In the genomic region with DNA sequence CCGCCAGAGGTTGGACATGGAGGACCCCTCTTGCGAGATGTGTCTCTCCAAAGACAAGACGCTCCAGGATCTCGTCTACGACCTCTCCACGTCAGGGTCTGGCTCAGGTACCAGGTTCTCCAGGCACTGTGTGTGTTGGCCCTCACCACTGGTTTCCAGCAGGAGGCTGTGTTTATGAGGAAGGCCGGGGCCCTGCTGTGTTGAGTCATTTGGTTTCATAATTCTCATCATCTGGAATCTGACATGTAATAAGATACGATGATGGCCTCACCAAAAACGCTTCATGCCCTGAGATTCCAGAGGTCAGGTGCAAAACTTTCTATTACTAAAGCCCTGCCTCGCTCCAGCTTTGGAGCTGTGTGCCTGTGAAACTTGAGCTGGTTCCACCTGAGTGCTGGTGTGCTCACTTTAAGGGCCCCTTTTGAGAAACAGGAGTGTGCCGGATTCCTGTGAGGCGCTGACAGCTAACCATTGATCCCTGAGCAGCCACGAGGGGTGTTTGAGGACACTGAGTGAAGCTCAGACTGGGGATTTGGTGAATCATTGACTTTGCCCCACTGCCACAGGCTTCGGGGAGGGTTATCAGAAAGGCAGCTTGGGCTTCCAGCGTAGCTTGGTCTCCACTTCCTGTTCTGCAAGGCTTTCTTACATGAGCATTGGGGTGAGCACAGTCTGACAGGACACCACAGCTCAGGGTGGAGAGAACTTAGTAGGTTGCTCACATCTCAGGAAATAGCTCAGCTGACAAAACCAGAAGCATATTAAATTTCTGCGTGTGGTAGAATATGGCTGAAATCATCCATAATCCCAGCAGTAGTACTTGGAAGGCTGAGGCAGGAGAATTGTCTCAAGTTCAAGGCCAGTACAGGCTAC, we compare ENCODE assay signal across 12 mouse cellular contexts. TPM values are rescaled to one million over a fixed set of nuclear protein-coding genes. Genes with fewer than 3 reads are reported as not detected.
A peak's percentile ranks its signal among the peaks of the same experiment; 100 is the strongest.
DNase-seq lines count a peak whose midpoint lies in the region; ATAC-seq and TF ChIP-seq lines count a peak whose summit lies in the region.
"Had no signal": no experiment of that assay in that cellular context is flagged by ENCODE, and none has a peak within 500 bp of the region (broad histone marks: within the 10 kb centered on the region; RNA-seq: fewer than 3 reads in every experiment).

No protein-coding gene starts in this region.

- no peak overlapping the region for H3K4me2 ChIP-seq in liver, embryonic 12.5 days

- H3K4me3 ChIP-seq in spleen, adult 2 months (ENCODE audit: extremely low read depth, insufficient read depth, insufficient read length): no peak overlapping the region
- H3K4me3 ChIP-seq in liver, embryonic 12.5 days: no peak overlapping the region
- H3K4me3 ChIP-seq: erythroblast, embryonic 14.5 days had no signal

- no peak overlapping the region for H3K9ac ChIP-seq in liver, embryonic 12.5 days

- 82% methylated on average over 16 of the region's 16 CpGs for WGBS in spleen, adult 2 months
- 69% methylated on average over 16 of the region's 16 CpGs for WGBS in liver, embryonic 12.5 days (ENCODE audit: insufficient replicate concordance)

- no peaks in the 10 kb centered on the region for H3K27me3 ChIP-seq in spleen, adult 2 months (ENCODE audit: control insufficient read depth, insufficient read depth, low read length)
- H3K27me3 ChIP-seq in liver, embryonic 12.5 days (replicated peaks): no peaks in the 10 kb centered on the region

- ATAC-seq in liver, embryonic 12.5 days: no peak; the same call in 1 of the 2 replicates

- peaks cover 11% of the 10 kb centered on the region; the same call in 1 of the 2 replicates for H3K4me1 ChIP-seq in spleen, adult 2 months (ENCODE audit: control insufficient read depth, insufficient read depth, insufficient read length)
- H3K4me1 ChIP-seq in liver, embryonic 12.5 days: peaks cover 61% of the 10 kb centered on the region

- H3K9me3 ChIP-seq in liver, embryonic 12.5 days (replicated peaks): no peaks in the 10 kb centered on the region

- H3K27ac ChIP-seq in spleen, adult 2 months (ENCODE audit: insufficient read depth, low read length): peak overlapping the region; percentile 49
- H3K27ac ChIP-seq in liver, embryonic 12.5 days: peak overlapping the region; percentile 12; the same call in 1 of the 2 replicates

- intact Hi-C loops in left cerebral cortex, postnatal 4 days (cut with DNase I): no loop called here
- intact Hi-C loops in heart, postnatal 14 days (cut with DNase I): loop anchor here (5.0 kb wide), 2 partner anchors 83 to 148 kb away; a partner anchor contains a TSS

- peaks cover 12% of the 10 kb centered on the region for H3K36me3 ChIP-seq in spleen, adult 2 months (ENCODE audit: control insufficient read depth, insufficient read depth, low read length)
- H3K36me3 ChIP-seq in liver, embryonic 12.5 days: peaks cover 43% of the 10 kb centered on the region

- TF ChIP-seq POLR2A in spleen, adult 2 months (IDR thresholded peaks at IDR 0.05; ENCODE audit: low read depth, low read length): no peak

- DNase-seq in spleen, adult 2 months (ENCODE audit: low read depth in 1 of 2, low spot score in 2 of 2): no peak
- DNase-seq in spleen, postnatal 14 days (ENCODE audit: low spot score in 2 of 2): no peak
- peak; percentile 95 for DNase-seq in kidney, adult 11 months
- DNase-seq in left cerebral cortex, postnatal 4 days: no peak
- DNase-seq in B cell, adult 2 months: no peak
- no peak for DNase-seq in embryo, embryonic 10.5 days (ENCODE audit: low spot score)
- no peak for DNase-seq in heart, postnatal 14 days
- DNase-seq: cerebellum, postnatal 14 days; heart, postnatal 10 days; lung, adult 2 months had no signal

- TF ChIP-seq CTCF in spleen, adult 2 months (IDR thresholded peaks at IDR 0.05; ENCODE audit: extremely low read depth, insufficient read depth, insufficient read length, insufficient replicate concordance): no peak

RNA-seq across cellular contexts. Expression of a gene that starts 21.3 kb away (rescaled TPM):
- polyA plus RNA-seq in spleen, adult 2 months (2012; rRNA removed): 17.9 and 20.2 TPM in 2 replicates
- polyA plus RNA-seq in liver, embryonic 12.5 days (2016; fragmentation: Nextera tagmentation; extraction: Ambion mirVana): 1.9 and 2.2 TPM in 2 replicates
- 10 to 100 TPM; 96.1 to 98.6 TPM for total RNA-seq in left cerebral cortex, postnatal 4 days (2021)
- 10 to 100 TPM; 14.5 to 14.7 TPM for total RNA-seq in heart, postnatal 14 days (2021)

RNA-seq across cellular contexts. Expression of a gene that starts 28.8 kb away (rescaled TPM):
- 5.6 and 6.5 TPM in 2 replicates for polyA plus RNA-seq in spleen, adult 2 months (2012; rRNA removed)
- 0.81 and 1.3 TPM in 2 replicates for polyA plus RNA-seq in liver, embryonic 12.5 days (2016; fragmentation: Nextera tagmentation; extraction: Ambion mirVana)
- 10 to 100 TPM; 12.3 to 13.5 TPM for total RNA-seq in left cerebral cortex, postnatal 4 days (2021)
- 10 to 100 TPM; 12.9 to 14.0 TPM for total RNA-seq in heart, postnatal 14 days (2021)

RNA-seq across cellular contexts. Expression of a gene that starts 58.9 kb away (rescaled TPM):
- polyA plus RNA-seq in spleen, adult 2 months (2012; rRNA removed): 50.3 and 63.8 TPM in 2 replicates
- 0.83 and 1.0 TPM in 2 replicates for polyA plus RNA-seq in liver, embryonic 12.5 days (2016; fragmentation: Nextera tagmentation; extraction: Ambion mirVana)
- total RNA-seq in left cerebral cortex, postnatal 4 days (2021): 10 to 100 TPM; 20.1 to 22.6 TPM
- 10 to 100 TPM; 14.0 to 63.1 TPM for total RNA-seq in heart, postnatal 14 days (2021)

Comparison
In these comparisons a context has a peak if more than half of its experiments do, and no peak if none do; other contexts are left out.
1. RNA of a gene that starts 21.3 kb away (total RNA-seq): 96.1 to 98.6 TPM in left cerebral cortex, postnatal 4 days; 14.5 to 14.7 TPM in heart, postnatal 14 days; every median in the first group is over 4 times any median in the second.